Mouse (Mus musculus) heart, embryonic 12.5 days (tissue): ENCODE measurements at regions not wholly inside any gene's neighbourhood (a gene's known extent, or its start where the extent isn't known, plus 50 kb on each side); places are given as distances from the start of the nearest gene placed in this dataset.

ENCODE experiments used
- ATAC-seq: fragments of 200-750 bp; cut with Nextera tagmentation; 2 replicates; pipeline ENCODE4 v1.8.0; 2017; ENCODE audit warnings: moderate TSS enrichment, moderate library complexity; ENCODE audit not compliant: insufficient number of reproducible peaks, low FRiP score
- H3K27ac ChIP-seq: fragments of 300-500 bp; sonication (generic); 2 replicates; pipeline ENCODE4 v1.5.1; 2016; ENCODE audit warnings: mild to moderate bottlenecking, moderate library complexity; ENCODE audit not compliant: poor library complexity, severe bottlenecking
- H3K27me3 ChIP-seq: fragments of 300-500 bp; sonication (generic); replicated peaks from 2 replicates; pipeline ENCODE4 v1.6.1; 2016; ENCODE audit warnings: mild to moderate bottlenecking, moderate library complexity
- H3K36me3 ChIP-seq: fragments of 300-500 bp; sonication (generic); 2 replicates; pipeline ENCODE4 v1.6.1; 2016; ENCODE audit warnings: mild to moderate bottlenecking, moderate library complexity
- H3K4me1 ChIP-seq: fragments of 300-500 bp; sonication (generic); replicated peaks from 2 replicates; pipeline ENCODE4 v1.6.1; 2016; ENCODE audit warnings: mild to moderate bottlenecking
- H3K4me2 ChIP-seq: fragments of 300-500 bp; sonication (generic); 2 replicates; pipeline ENCODE4 v1.6.1; 2016; ENCODE audit warnings: mild to moderate bottlenecking, moderate library complexity
- H3K4me3 ChIP-seq: fragments of 300-500 bp; sonication (generic); 2 replicates; pipeline ENCODE4 v1.5.1; 2016; ENCODE audit warnings: mild to moderate bottlenecking
- H3K9ac ChIP-seq: fragments of 300-500 bp; sonication (generic); 2 replicates; pipeline ENCODE4 v1.6.1; 2016; ENCODE audit warnings: mild to moderate bottlenecking, moderate library complexity
- H3K9me3 ChIP-seq: fragments of 300-500 bp; sonication (generic); replicated peaks from 2 replicates; pipeline ENCODE4 v1.6.1; 2016; ENCODE audit warnings: mild to moderate bottlenecking, moderate library complexity
- WGBS: fragments of 180-500 bp; shearing (Covaris S2); methylation state at CpG from one replicate; pipeline ENCODE4 v1.1.7; 2016; 5-methylcytosine and 5-hydroxymethylcytosine counted together

- Histone ChIP-seq H3K4me3 (no peak overlapping the region), H3K36me3 (no peaks in the 10 kb centered on the region), H3K9ac (no peak overlapping the region), H3K4me1 (no peaks in the 10 kb centered on the region), H3K4me2 (no peak overlapping the region), H3K27me3 (no peaks in the 10 kb centered on the region), H3K9me3 (no peaks in the 10 kb centered on the region), H3K27ac (no peak overlapping the region)
- WGBS, result 59% methylated on average over 9 of the region's 9 CpGs
- ATAC-seq, result no peak
These were observed 152.3 kb downstream of the Gsdmc2 start for GRCm38 (mm10) chr15:63692491-63693295.

- WGBS, result 75% methylated on average over 5 of the region's 5 CpGs
- no peak overlapping the region for H3K9ac ChIP-seq
- H3K36me3 ChIP-seq, result no peaks in the 10 kb centered on the region
- H3K4me2 ChIP-seq, result no peak overlapping the region
- H3K4me3 ChIP-seq, result no peak overlapping the region
- no peak overlapping the region for H3K27ac ChIP-seq
- no peak for ATAC-seq
- H3K4me1 ChIP-seq, result no peaks in the 10 kb centered on the region
- no peaks in the 10 kb centered on the region for H3K9me3 ChIP-seq
- H3K27me3 ChIP-seq, result no peaks in the 10 kb centered on the region
These were observed 155.0 kb downstream of the Gsdmc2 start for GRCm38 (mm10) chr15:63689788-63690575.

- H3K9ac ChIP-seq, result no peak overlapping the region
- no peak for ATAC-seq
- 88% methylated on average over 1 of the region's 1 CpGs for WGBS
- no peaks in the 10 kb centered on the region for H3K4me1 ChIP-seq
- H3K27ac ChIP-seq, result no peak overlapping the region
- no peaks in the 10 kb centered on the region for H3K36me3 ChIP-seq
- H3K27me3 ChIP-seq, result no peaks in the 10 kb centered on the region
- H3K9me3 ChIP-seq, result no peaks in the 10 kb centered on the region
- H3K4me3 ChIP-seq, result no peak overlapping the region
- H3K4me2 ChIP-seq, result no peak overlapping the region
These were observed 157.1 kb downstream of the Gsdmc2 start for GRCm38 (mm10) chr15:63687852-63688251.

GRCm38 (mm10) chr15:63686954-63687562, 157.9 kb downstream of the Gsdmc2 start:
- WGBS, result 44% methylated on average over 3 of the region's 3 CpGs
- Histone ChIP-seq H3K27me3 (no peaks in the 10 kb centered on the region), H3K4me2 (no peak overlapping the region), H3K27ac (no peak overlapping the region), H3K9ac (no peak overlapping the region), H3K4me3 (no peak overlapping the region), H3K36me3 (no peaks in the 10 kb centered on the region), H3K9me3 (no peaks in the 10 kb centered on the region), H3K4me1 (no peaks in the 10 kb centered on the region)
- ATAC-seq, result no peak

GRCm38 (mm10) chr15:63679984-63680925, 164.7 kb downstream of the Gsdmc2 start:
- Histone ChIP-seq H3K27ac (no peak overlapping the region), H3K9me3 (no peaks in the 10 kb centered on the region), H3K4me3 (no peak overlapping the region), H3K4me1 (no peaks in the 10 kb centered on the region), H3K27me3 (no peaks in the 10 kb centered on the region), H3K9ac (no peak overlapping the region), H3K4me2 (no peak overlapping the region), H3K36me3 (no peaks in the 10 kb centered on the region)
- ATAC-seq, result no peak
- 68% methylated on average over 3 of the region's 3 CpGs for WGBS

GRCm38 (mm10) chr15:63678921-63679320, 166.1 kb downstream of the Gsdmc2 start:
- no peaks in the 10 kb centered on the region for H3K4me1 ChIP-seq
- no peak overlapping the region for H3K27ac ChIP-seq
- 63% methylated on average over 5 of the region's 5 CpGs for WGBS
- H3K9ac ChIP-seq, result no peak overlapping the region
- H3K4me2 ChIP-seq, result no peak overlapping the region
- no peaks in the 10 kb centered on the region for H3K9me3 ChIP-seq
- H3K4me3 ChIP-seq, result no peak overlapping the region
- no peak for ATAC-seq
- no peaks in the 10 kb centered on the region for H3K36me3 ChIP-seq
- no peaks in the 10 kb centered on the region for H3K27me3 ChIP-seq

GRCm38 (mm10) chr15:63675491-63676036, 169.4 kb downstream of the Gsdmc2 start:
- H3K4me3 ChIP-seq, result no peak overlapping the region
- H3K27me3 ChIP-seq, result no peaks in the 10 kb centered on the region
- H3K9ac ChIP-seq, result no peak overlapping the region
- no peaks in the 10 kb centered on the region for H3K36me3 ChIP-seq
- no peak overlapping the region for H3K4me2 ChIP-seq
- no peaks in the 10 kb centered on the region for H3K4me1 ChIP-seq
- H3K9me3 ChIP-seq, result no peaks in the 10 kb centered on the region
- no peak overlapping the region for H3K27ac ChIP-seq
- no peak for ATAC-seq
- WGBS, result 76% methylated on average over 10 of the region's 10 CpGs

GRCm38 (mm10) chr15:63674404-63674803, 170.6 kb downstream of the Gsdmc2 start:
- no peak for ATAC-seq
- Histone ChIP-seq H3K9ac (no peak overlapping the region), H3K27me3 (no peaks in the 10 kb centered on the region), H3K4me2 (no peak overlapping the region), H3K36me3 (no peaks in the 10 kb centered on the region), H3K4me1 (no peaks in the 10 kb centered on the region), H3K27ac (no peak overlapping the region), H3K4me3 (no peak overlapping the region), H3K9me3 (no peaks in the 10 kb centered on the region)
- 90% methylated on average over 5 of the region's 5 CpGs for WGBS

GRCm38 (mm10) chr15:63671081-63671480, 173.9 kb downstream of the Gsdmc2 start:
- no peak overlapping the region for H3K27ac ChIP-seq
- H3K4me3 ChIP-seq, result no peak overlapping the region
- H3K36me3 ChIP-seq, result no peaks in the 10 kb centered on the region
- no peak overlapping the region for H3K9ac ChIP-seq
- H3K4me1 ChIP-seq, result no peaks in the 10 kb centered on the region
- no peak for ATAC-seq
- no peaks in the 10 kb centered on the region for H3K27me3 ChIP-seq
- 58% methylated on average over 11 of the region's 11 CpGs for WGBS
- no peak overlapping the region for H3K4me2 ChIP-seq
- H3K9me3 ChIP-seq, result no peaks in the 10 kb centered on the region

GRCm38 (mm10) chr15:63670561-63670960, 174.4 kb downstream of the Gsdmc2 start:
- 65% methylated on average over 1 of the region's 1 CpGs for whole genome bisulfite sequencing
- Histone ChIP-seq H3K4me1 (no peaks in the 10 kb centered on the region), H3K9ac (no peak overlapping the region), H3K4me2 (no peak overlapping the region), H3K9me3 (no peaks in the 10 kb centered on the region), H3K36me3 (no peaks in the 10 kb centered on the region), H3K4me3 (no peak overlapping the region), H3K27ac (no peak overlapping the region), H3K27me3 (no peaks in the 10 kb centered on the region)
- ATAC-seq, result no peak
